Mouse (Mus musculus) ES-Bruce4 (cell line): Measurements from ENCODE around the gene Tmem151b. TPM values are rescaled to one million over a fixed set of nuclear protein-coding genes. Genes with fewer than 3 reads are reported as not detected.
A peak's percentile ranks its signal among the peaks of the same experiment; 100 is the strongest.

ENCODE experiments used
- H3K27ac ChIP-seq: 2 replicates; pipeline ENCODE4 v1.5.1; 2012; ENCODE audit warnings: low read length, inconsistent platforms; ENCODE audit not compliant: insufficient read depth
- H3K27me3 ChIP-seq: 2 replicates; pipeline ENCODE4 v1.6.1; 2012; ENCODE audit warnings: mild to moderate bottlenecking, low read length, inconsistent platforms; ENCODE audit not compliant: control insufficient read depth, poor library complexity, insufficient read depth, severe bottlenecking
- H3K36me3 ChIP-seq: 2 replicates; pipeline ENCODE4 v1.6.1; 2012; ENCODE audit warnings: inconsistent platforms, mild to moderate bottlenecking, low read length, moderate library complexity; ENCODE audit not compliant: control insufficient read depth, poor library complexity, insufficient read depth, severe bottlenecking
- H3K4me1 ChIP-seq: one replicate; pipeline ENCODE4 v1.8.1; 2011; ENCODE audit warnings: low read length; ENCODE audit not compliant: control insufficient read depth, insufficient read depth
- H3K4me3 ChIP-seq: 2 replicates; pipeline ENCODE4 v1.5.1; 2011; ENCODE audit warnings: low read depth, mild to moderate bottlenecking, low read length
- H3K9ac ChIP-seq: 2 replicates; pipeline ENCODE4 v1.6.1; 2012; ENCODE audit warnings: low read depth, mild to moderate bottlenecking, inconsistent platforms; ENCODE audit not compliant: poor library complexity, severe bottlenecking
- H3K9me3 ChIP-seq: replicated peaks from 2 replicates; pipeline ENCODE4 v1.6.1; 2012; ENCODE audit warnings: mild to moderate bottlenecking, low read length, inconsistent platforms; ENCODE audit not compliant: control insufficient read depth, poor library complexity, insufficient read depth, severe bottlenecking
- CTCF ChIP-seq: IDR thresholded peaks from one replicate; pipeline ENCODE4 v1.8.1; 2011; ENCODE audit warnings: low read depth, low read length
- EP300 ChIP-seq: IDR thresholded peaks from 2 replicates; pipeline ENCODE4 v1.6.1; 2011; ENCODE audit warnings: low read depth, low read length; ENCODE audit not compliant: insufficient read depth
- POLR2A ChIP-seq: IDR thresholded peaks from one replicate; pipeline ENCODE4 v1.8.1; 2011; ENCODE audit warnings: low read length; ENCODE audit not compliant: insufficient read depth
- polyA plus RNA-seq: library from polyadenylated mRNA; stranded (reverse); fragments of >200 nt; gene quantifications from 2 replicates; pipeline ENCODE4 v1.2.4, GENCODE M21; 2011; ENCODE audit warnings: low read depth; ENCODE audit not compliant: missing spikeins, insufficient read depth, insufficient read length

Gene Tmem151b
- polyA plus RNA-seq, 1 experiment, result 1.5 TPM

- peak within 1 kb of the TSS; percentile 99 for H3K9ac ChIP-seq
- H3K27me3 ChIP-seq, result no peaks in the 10 kb centered on the region
- TF ChIP-seq CTCF (no peak), POLR2A (peak; percentile 95), EP300 (0 out of 2 replicates have a peak, but pooled peaks have one; percentile 37)
- H3K9me3 ChIP-seq, result no peaks in the 10 kb centered on the region
- H3K36me3 ChIP-seq, result peaks cover 40% of the 10 kb centered on the region
- H3K4me1 ChIP-seq, result no peaks in the 10 kb centered on the region
- H3K4me3 ChIP-seq, result peak within 1 kb of the TSS; percentile 84
- H3K27ac ChIP-seq, result peak within 1 kb of the TSS; percentile 71
Measured at GRCm38 (mm10) chr17:45573087-45573779, 23.8 kb upstream of the Tmem151b start, which contains the start of gene Hsp90ab1. Hsp90ab1 (minus strand) TSS chr17:45573271.

GRCm38 (mm10) chr17:45572103-45573086 is 22.9 kb upstream of the Tmem151b start:
- H3K4me1 ChIP-seq, result no peaks in the 10 kb centered on the region
- peak overlapping the region; percentile 70 for H3K4me3 ChIP-seq
- TF ChIP-seq CTCF, result no peak
- no peak for TF ChIP-seq POLR2A
- TF ChIP-seq EP300, result no peak
- no peaks in the 10 kb centered on the region for H3K9me3 ChIP-seq
- H3K27ac ChIP-seq, result peak overlapping the region; percentile 60
- no peaks in the 10 kb centered on the region for H3K27me3 ChIP-seq
- peaks cover 48% of the 10 kb centered on the region for H3K36me3 ChIP-seq
- peak overlapping the region; percentile 99 for H3K9ac ChIP-seq

GRCm38 (mm10) chr17:45569999-45570398 is 20.5 kb upstream of the Tmem151b start:
- H3K9ac ChIP-seq, result no peak overlapping the region
- no peaks in the 10 kb centered on the region for H3K9me3 ChIP-seq
- H3K36me3 ChIP-seq, result peaks cover 61% of the 10 kb centered on the region
- H3K27me3 ChIP-seq, result no peaks in the 10 kb centered on the region
- TF ChIP-seq EP300 (no peak), CTCF (no peak), POLR2A (no peak)
- no peaks in the 10 kb centered on the region for H3K4me1 ChIP-seq
- no peak overlapping the region for H3K4me3 ChIP-seq
- peak overlapping the region; percentile 60 for H3K27ac ChIP-seq

GRCm38 (mm10) chr17:45568990-45569389 is 19.5 kb upstream of the Tmem151b start:
- peaks cover 62% of the 10 kb centered on the region for H3K36me3 ChIP-seq
- H3K9me3 ChIP-seq, result no peaks in the 10 kb centered on the region
- H3K4me1 ChIP-seq, result no peaks in the 10 kb centered on the region
- no peak overlapping the region for H3K4me3 ChIP-seq
- TF ChIP-seq CTCF, result no peak
- TF ChIP-seq EP300, result no peak
- TF ChIP-seq POLR2A, result no peak
- H3K27ac ChIP-seq, result peak overlapping the region; percentile 8; the same call in 1 of the 2 replicates
- no peaks in the 10 kb centered on the region for H3K27me3 ChIP-seq
- H3K9ac ChIP-seq, result no peak overlapping the region

GRCm38 (mm10) chr17:45567162-45567601 is 17.7 kb upstream of the Tmem151b start:
- H3K9me3 ChIP-seq, result no peaks in the 10 kb centered on the region
- H3K27ac ChIP-seq, result no peak overlapping the region
- H3K27me3 ChIP-seq, result no peaks in the 10 kb centered on the region
- H3K9ac ChIP-seq, result no peak overlapping the region
- H3K4me3 ChIP-seq, result no peak overlapping the region
- peaks cover 61% of the 10 kb centered on the region for H3K36me3 ChIP-seq
- no peak for TF ChIP-seq CTCF
- TF ChIP-seq EP300, result no peak
- TF ChIP-seq POLR2A, result no peak
- no peaks in the 10 kb centered on the region for H3K4me1 ChIP-seq
